Mouse (Mus musculus) limb, embryonic 12.5 days (tissue): ENCODE results near the gene Rhox2a. TPM values are rescaled to one million over a fixed set of nuclear protein-coding genes. Genes with fewer than 3 reads are reported as not detected.
"Not testable (repeated sequence)": the region's sequence is repeated elsewhere in the genome, so short reads cannot be mapped to it uniquely, and the experiment has no call there.

Experiments
- ATAC-seq: fragments of 200-750 bp; cut with Nextera tagmentation; 2 replicates; pipeline ENCODE4 v1.8.0; 2017; ENCODE audit warnings: low read depth, moderate TSS enrichment; ENCODE audit not compliant: insufficient number of reproducible peaks, insufficient read depth, low FRiP score, low TSS enrichment
- H3K27ac ChIP-seq: fragments of 300-500 bp; sonication (generic); 2 replicates; pipeline ENCODE4 v1.5.1; 2016; ENCODE audit warnings: mild to moderate bottlenecking, moderate library complexity
- H3K27me3 ChIP-seq: fragments of 300-500 bp; sonication (generic); 2 replicates; pipeline ENCODE4 v1.6.1; 2016; ENCODE audit warnings: mild to moderate bottlenecking, moderate library complexity
- H3K36me3 ChIP-seq: fragments of 300-500 bp; sonication (generic); 2 replicates; pipeline ENCODE4 v1.6.1; 2016; ENCODE audit warnings: mild to moderate bottlenecking, moderate library complexity
- H3K4me1 ChIP-seq: fragments of 300-500 bp; sonication (generic); replicated peaks from 2 replicates; pipeline ENCODE4 v1.6.1; 2016
- H3K4me2 ChIP-seq: fragments of 300-500 bp; sonication (generic); 2 replicates; pipeline ENCODE4 v1.6.1; 2016; ENCODE audit warnings: mild to moderate bottlenecking, moderate library complexity
- H3K4me3 ChIP-seq: fragments of 300-500 bp; sonication (generic); replicated peaks from 2 replicates; pipeline ENCODE4 v1.5.1; 2016; ENCODE audit warnings: mild to moderate bottlenecking
- H3K9ac ChIP-seq: fragments of 300-500 bp; sonication (generic); replicated peaks from 2 replicates; pipeline ENCODE4 v1.6.1; 2016; ENCODE audit warnings: mild to moderate bottlenecking, moderate library complexity
- H3K9me3 ChIP-seq: fragments of 300-500 bp; sonication (generic); 2 replicates; pipeline ENCODE4 v1.6.1; 2016; ENCODE audit warnings: mild to moderate bottlenecking, moderate library complexity
- WGBS: fragments of 180-500 bp; shearing (Covaris S2); methylation state at CpG from one replicate; pipeline ENCODE4 v1.1.7; 2016; 5-methylcytosine and 5-hydroxymethylcytosine counted together
- polyA plus RNA-seq: library from polyadenylated mRNA; unstranded; fragments of >200 nt; fragmentation: Nextera tagmentation; extraction: Ambion mirVana; gene quantifications from 2 replicates; pipeline ENCODE4 v1.2.1, GENCODE M21; 2016

Rhox2a gene
- not detected in 2 replicates for polyA plus RNA-seq

DNA sequence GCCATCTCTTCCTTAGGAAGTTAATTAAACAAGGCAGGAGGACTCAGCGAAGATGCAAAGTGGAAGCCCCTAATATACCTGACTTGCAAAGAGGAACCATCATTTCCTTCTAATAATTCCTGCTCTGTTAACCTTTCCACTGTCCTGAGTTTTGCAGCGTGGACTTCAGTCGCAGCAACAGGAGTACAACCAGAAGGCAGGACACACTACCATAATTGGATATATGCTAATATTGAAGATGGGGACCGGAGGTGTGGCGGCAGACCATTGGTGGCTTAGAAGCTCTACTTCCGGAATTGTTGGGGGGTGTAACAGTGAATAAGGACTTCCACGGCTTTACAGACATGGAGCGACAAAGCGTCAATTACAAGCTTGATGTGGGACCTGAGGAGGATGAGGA, at the start of gene Rhox2a:
Gene Rhox2a, plus strand, starts transcription at position 301 of the 400 bp plus-strand sequence.
- WGBS = 100% methylated on average over 2 of the region's 9 CpGs
- not testable (repeated sequence) for H3K9me3 ChIP-seq, H3K4me3 ChIP-seq, H3K27me3 ChIP-seq, H3K9ac ChIP-seq, H3K36me3 ChIP-seq, H3K27ac ChIP-seq, H3K4me2 ChIP-seq, H3K4me1 ChIP-seq, ATAC-seq

DNA sequence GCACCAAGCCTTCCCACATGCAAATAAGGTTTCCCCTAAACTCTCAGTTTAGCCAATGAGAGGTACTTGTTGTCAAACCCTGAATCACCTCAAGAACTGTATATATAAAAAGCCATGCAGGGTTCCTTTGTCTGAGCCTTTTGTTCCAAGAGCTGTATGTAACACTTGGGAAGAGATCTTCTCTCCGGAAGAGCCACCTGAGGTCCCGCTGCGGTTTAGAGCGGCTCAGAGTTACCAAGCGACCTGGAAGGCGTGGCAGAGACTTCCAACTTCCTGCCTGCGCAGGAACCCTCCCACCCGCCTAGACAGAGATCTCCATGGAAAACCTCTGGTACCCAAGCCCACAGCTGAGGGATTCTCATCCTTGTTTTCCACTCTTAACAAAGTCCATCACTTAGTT, 46.1 kb upstream of the Rhox2a start:
- H3K4me3 ChIP-seq = no peak overlapping the region
- H3K9me3 ChIP-seq = no peaks in the 10 kb centered on the region
- no peak for ATAC-seq
- no peak overlapping the region for H3K27ac ChIP-seq
- no peak overlapping the region for H3K9ac ChIP-seq
- no peak overlapping the region for H3K4me2 ChIP-seq
- H3K36me3 ChIP-seq = no peaks in the 10 kb centered on the region
- H3K27me3 ChIP-seq = no peaks in the 10 kb centered on the region
- WGBS = 56% methylated on average over 8 of the region's 8 CpGs
- no peaks in the 10 kb centered on the region for H3K4me1 ChIP-seq

DNA sequence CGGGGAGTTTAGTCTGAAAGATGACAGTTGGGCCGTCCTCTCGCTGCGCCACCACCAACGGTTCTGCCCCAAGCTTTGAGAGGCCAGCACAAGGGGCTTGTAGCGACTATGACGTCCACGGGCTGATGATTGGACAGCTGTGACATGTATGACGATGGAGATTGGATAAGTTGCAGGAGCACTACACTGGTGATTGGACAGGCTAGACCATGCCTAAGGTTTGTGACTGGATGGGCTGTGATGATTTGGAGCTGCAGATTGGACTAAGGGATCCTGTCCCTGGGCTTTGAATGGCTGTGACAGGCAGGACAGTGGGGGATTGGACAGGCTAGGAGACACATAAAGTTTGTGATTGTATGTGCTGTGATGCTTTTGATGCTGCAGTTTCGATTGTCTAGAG, 33.8 kb upstream of the Rhox2a start, which contains the start of gene Gm9:
Gene Gm9, minus strand, starts transcription at position 101 of the 400 bp plus-strand sequence.
- no peak within 1 kb of the TSS for H3K9ac ChIP-seq
- no peak within 1 kb of the TSS for H3K27ac ChIP-seq
- no peaks in the 10 kb centered on the region for H3K27me3 ChIP-seq
- H3K4me2 ChIP-seq = no peak within 1 kb of the TSS
- no peaks in the 10 kb centered on the region for H3K36me3 ChIP-seq
- WGBS = 84% methylated on average over 10 of the region's 10 CpGs
- H3K4me1 ChIP-seq = no peaks in the 10 kb centered on the region
- no peaks in the 10 kb centered on the region for H3K9me3 ChIP-seq
- no peak for ATAC-seq
- no peak within 1 kb of the TSS for H3K4me3 ChIP-seq

DNA sequence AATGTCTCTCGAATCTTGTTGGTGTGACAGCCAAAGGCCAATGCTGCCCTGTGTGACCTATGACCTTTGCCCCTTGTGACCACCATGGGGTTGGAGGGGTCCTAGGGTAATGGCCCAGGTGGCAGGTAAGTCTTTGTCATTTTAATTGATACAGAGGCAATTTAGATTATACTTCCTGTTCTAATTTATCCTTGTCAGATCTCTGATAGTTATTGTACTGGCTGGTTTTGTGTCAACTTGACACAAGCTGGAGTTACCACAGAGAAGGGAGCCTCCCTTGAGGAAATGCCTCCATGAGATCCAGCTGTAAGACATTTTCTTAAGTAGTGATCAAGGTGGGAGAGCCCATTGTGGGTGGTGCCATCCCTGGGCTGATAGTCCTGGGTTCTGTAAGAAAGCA, 22.6 kb upstream of the Rhox2a start, which contains the start of gene Rhox1:
Gene Rhox1, minus strand, starts transcription at position 101 of the 400 bp plus-strand sequence.
- not testable (repeated sequence) for H3K9me3 ChIP-seq, H3K9ac ChIP-seq, ATAC-seq, H3K36me3 ChIP-seq, H3K27ac ChIP-seq, H3K4me1 ChIP-seq, H3K4me3 ChIP-seq, H3K27me3 ChIP-seq, H3K4me2 ChIP-seq
- 55% methylated on average over 1 of the region's 1 CpGs for WGBS

DNA sequence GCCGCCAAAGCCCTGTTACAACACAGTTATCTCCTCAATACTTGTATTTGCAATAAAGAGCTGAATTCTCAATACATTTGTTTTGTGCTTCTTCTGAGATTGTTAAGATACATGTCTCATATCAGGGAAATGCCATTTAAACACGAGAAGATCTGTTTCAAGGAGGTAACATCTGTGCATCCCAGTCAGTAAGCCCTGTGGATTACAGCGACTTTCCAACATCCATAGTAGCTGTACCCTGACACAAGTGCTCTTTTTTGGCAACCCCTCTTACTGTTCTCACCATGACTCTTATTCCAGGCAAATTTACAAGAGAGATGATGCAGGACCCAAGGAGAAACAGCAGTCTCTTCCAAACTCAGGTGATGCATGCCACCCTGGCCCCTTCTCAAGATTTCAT, 4.8 kb downstream of the Rhox2a start, which contains the start of gene Rhox3a:
Gene Rhox3a, plus strand, starts transcription at position 301 of the 400 bp plus-strand sequence.
- H3K9ac ChIP-seq, H3K27me3 ChIP-seq, H3K4me3 ChIP-seq, ATAC-seq, H3K9me3 ChIP-seq, H3K36me3 ChIP-seq, H3K4me1 ChIP-seq, H3K4me2 ChIP-seq, H3K27ac ChIP-seq: not testable (repeated sequence)
- 92% methylated on average over 1 of the region's 3 CpGs for WGBS

DNA sequence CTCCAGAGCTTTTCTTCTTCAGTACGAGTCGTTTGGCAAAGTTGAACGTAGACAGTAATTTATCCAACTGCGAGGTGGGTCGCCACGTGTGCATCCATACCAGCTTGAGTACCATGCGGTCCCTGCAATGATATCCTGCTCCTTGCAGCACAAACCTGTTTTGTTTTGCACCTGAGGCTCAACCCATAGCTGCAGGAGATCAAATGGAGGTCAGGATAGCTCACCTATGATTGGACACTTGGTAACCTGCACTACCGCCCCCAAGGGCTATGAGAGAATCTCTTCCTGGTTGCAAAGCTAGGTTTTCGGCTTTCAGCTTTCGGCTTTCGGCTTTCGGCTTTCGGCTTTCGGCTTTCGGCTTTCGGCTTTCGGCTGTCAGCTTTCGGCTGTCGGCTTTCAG, 20.3 kb downstream of the Rhox2a start, which contains the start of gene Rhox4a:
Gene Rhox4a, plus strand, starts transcription at position 301 of the 400 bp plus-strand sequence.
- H3K27ac ChIP-seq, H3K4me2 ChIP-seq, H3K27me3 ChIP-seq, H3K9me3 ChIP-seq, ATAC-seq, H3K9ac ChIP-seq, H3K4me3 ChIP-seq, H3K4me1 ChIP-seq, H3K36me3 ChIP-seq: not testable (repeated sequence)
- 87% methylated on average over 11 of the region's 19 CpGs for WGBS

Other genes with a start within 250 kb of the Rhox2a start
- gene Sowahd, start 196.1 kb upstream of the Rhox2a start, polyA plus RNA-seq = not detected in 2 replicates
- 532 and 542 TPM in 2 replicates for gene Rpl39, start 159.6 kb upstream of the Rhox2a start, polyA plus RNA-seq
- gene Upf3b, start 134.7 kb upstream of the Rhox2a start, polyA plus RNA-seq = 21.2 and 22.2 TPM in 2 replicates
- gene Nkap, start 118.2 kb upstream of the Rhox2a start, polyA plus RNA-seq = 17.5 and 19.8 TPM in 2 replicates
- not detected in 2 replicates for gene Akap14, start 76.1 kb upstream of the Rhox2a start, polyA plus RNA-seq
- gene Ndufa1, start 53.8 kb upstream of the Rhox2a start, polyA plus RNA-seq = 393 and 398 TPM in 2 replicates
- gene Rnf113a1, start 53.7 kb upstream of the Rhox2a start, polyA plus RNA-seq = 13.0 and 14.4 TPM in 2 replicates
- not detected in 2 replicates for gene Gm9, start 33.9 kb upstream of the Rhox2a start, polyA plus RNA-seq
- gene Rhox1, start 22.7 kb upstream of the Rhox2a start, polyA plus RNA-seq = not detected in 2 replicates
- not detected in 2 replicates for gene Rhox3a, start 4.9 kb downstream of the Rhox2a start, polyA plus RNA-seq
- gene Rhox4a, start 20.4 kb downstream of the Rhox2a start, polyA plus RNA-seq = not detected in 2 replicates
- gene Rhox3a2, start 135.1 kb downstream of the Rhox2a start, polyA plus RNA-seq = not detected in 2 replicates
- gene Rhox4a2, start 145.9 kb downstream of the Rhox2a start, polyA plus RNA-seq = not detected in 2 replicates
- gene Rhox2b, start 167.1 kb downstream of the Rhox2a start, polyA plus RNA-seq = not detected in 2 replicates
- gene Rhox4b, start 187.5 kb downstream of the Rhox2a start, polyA plus RNA-seq = 0.30 TPM in 1 of 2 replicates, not detected in the other
- gene Rhox2c, start 208.7 kb downstream of the Rhox2a start, polyA plus RNA-seq = not detected in 2 replicates
- gene Rhox3c, start 213.6 kb downstream of the Rhox2a start, polyA plus RNA-seq = not detected in 2 replicates
- gene Rhox4c, start 235.4 kb downstream of the Rhox2a start, polyA plus RNA-seq = not detected in 2 replicates
- gene Rhox2d, start 248.5 kb downstream of the Rhox2a start, polyA plus RNA-seq = not detected in 2 replicates